Mouse (Mus musculus) lung, adult 2 months (tissue): ENCODE data around the gene Cyp2ab1. TPM values are rescaled to one million over a fixed set of nuclear protein-coding genes. Genes with fewer than 3 reads are reported as not detected.
"Not testable (repeated sequence)": the region's sequence is repeated elsewhere in the genome, so short reads cannot be mapped to it uniquely, and the experiment has no call there.

ENCODE experiments used
- DNase-seq: peaks from one replicate; pipeline ENCODE4 v3.0.0; 2022
- H3K4me1 ChIP-seq: fragments of 200-500 bp; 2 replicates; pipeline ENCODE4 v1.6.1; 2011; ENCODE audit warnings: low read length; ENCODE audit not compliant: control insufficient read depth, insufficient read depth
- H3K4me3 ChIP-seq: fragments of 200-500 bp; replicated peaks from 2 replicates; pipeline ENCODE3; 2011; ENCODE audit warnings: low read depth, mild to moderate bottlenecking, control low read depth, low read length; ENCODE audit errors: extremely low read depth
- CTCF ChIP-seq: fragments of 200-500 bp; IDR thresholded peaks from 2 replicates; pipeline ENCODE4 v1.5.1; 2011; ENCODE audit warnings: mild to moderate bottlenecking, low read length, control low read depth; ENCODE audit not compliant: insufficient read depth
- POLR2A ChIP-seq: fragments of 200-500 bp; IDR thresholded peaks from 2 replicates; pipeline ENCODE4 v1.6.1; 2011; ENCODE audit warnings: low read depth, mild to moderate bottlenecking, control low read depth, low read length, borderline replicate concordance; ENCODE audit errors: extremely low read depth
- WGBS: fragments of 180-500 bp; shearing (Covaris S2); methylation state at CpG from one replicate; pipeline ENCODE4 v1.1.7; 2018; 5-methylcytosine and 5-hydroxymethylcytosine counted together
- polyA plus RNA-seq: library from polyadenylated mRNA; depleted of rRNA; stranded (reverse); fragments of >200 nt; gene quantifications from 2 replicates; pipeline ENCODE4 v1.2.3, GENCODE M21; 2012; rRNA removed

Gene Cyp2ab1
- polyA plus RNA-seq = 3.5 and 4.4 TPM in 2 replicates

DNA sequence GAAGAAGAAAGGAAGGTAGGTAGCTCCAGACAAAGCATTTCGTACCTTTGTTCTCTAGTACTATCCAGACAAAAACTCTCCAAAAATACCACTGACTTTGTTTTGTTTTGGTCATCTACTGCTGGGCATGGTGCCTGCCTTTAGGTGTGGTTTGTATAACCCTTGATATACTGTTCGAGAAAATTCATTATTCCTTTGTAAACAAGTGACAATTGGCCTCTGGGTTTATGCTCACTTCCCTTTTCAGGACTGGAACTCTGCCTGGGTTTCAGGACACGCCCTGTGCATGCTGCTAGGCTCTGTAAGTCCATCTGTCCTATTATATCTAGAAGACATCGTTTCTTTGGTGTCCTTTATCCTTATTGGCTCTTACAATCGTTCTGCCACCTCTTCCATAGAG lies at the start of gene Cyp2ab1:
Gene Cyp2ab1 (minus strand): TSS at position 119 of the 400 bp plus-strand sequence.
- H3K4me1 ChIP-seq = peaks cover 2% of the 10 kb centered on the region; the same call in 1 of the 2 replicates
- DNase-seq = no peak
- peak within 1 kb of the TSS; percentile 17 for H3K4me3 ChIP-seq
- TF ChIP-seq CTCF (no peak), POLR2A (no peak)
- WGBS = 22% methylated on average over 5 of the region's 5 CpGs

DNA sequence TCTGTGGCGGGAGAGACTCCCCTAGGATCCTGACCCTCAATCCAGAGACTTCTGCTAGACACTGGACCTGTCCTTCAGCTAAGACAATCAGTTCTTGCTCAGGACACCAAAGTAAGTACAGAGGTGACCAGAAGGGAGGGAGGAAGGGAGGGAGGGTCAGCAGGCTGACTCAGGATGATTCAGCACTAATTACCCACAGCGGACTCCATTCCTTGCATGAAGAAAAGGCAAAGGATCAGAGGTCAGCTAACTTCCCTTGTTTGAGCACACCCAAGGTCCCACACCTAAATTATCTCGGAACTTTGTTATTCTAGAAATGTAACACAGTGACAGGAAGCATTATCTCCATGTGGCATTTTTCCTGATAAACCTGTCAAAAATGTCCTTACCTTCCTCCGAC lies 46.5 kb upstream of the Cyp2ab1 start:
- WGBS = 68% methylated on average over 4 of the region's 4 CpGs
- H3K4me1 ChIP-seq = no peaks in the 10 kb centered on the region
- H3K4me3 ChIP-seq = no peak overlapping the region
- TF ChIP-seq CTCF (no peak), POLR2A (no peak)
- DNase-seq = no peak

DNA sequence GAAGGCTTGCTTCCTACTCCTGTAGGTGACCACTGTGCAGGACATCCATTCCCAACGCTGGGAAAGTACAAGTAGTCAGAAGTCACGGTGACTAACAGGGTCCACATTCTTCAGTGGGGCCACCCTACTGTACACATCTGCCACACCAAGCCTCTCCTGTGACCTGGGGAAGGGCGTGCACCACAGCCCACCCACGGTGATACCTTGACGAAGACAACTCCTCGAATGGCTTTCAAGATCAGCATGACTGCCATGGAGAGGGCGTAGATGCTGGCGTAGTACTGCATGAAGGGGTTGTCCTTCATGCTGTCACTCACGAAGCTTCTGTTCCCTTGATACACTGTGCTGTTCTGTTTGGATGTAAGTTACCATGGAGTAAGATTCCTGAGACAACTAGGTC lies 43.0 kb upstream of the Cyp2ab1 start:
- TF ChIP-seq CTCF = no peak
- no peak for TF ChIP-seq POLR2A
- WGBS = 89% methylated on average over 9 of the region's 9 CpGs
- Histone ChIP-seq H3K4me1 (no peaks in the 10 kb centered on the region), H3K4me3 (no peak overlapping the region)
- no peak for DNase-seq

DNA sequence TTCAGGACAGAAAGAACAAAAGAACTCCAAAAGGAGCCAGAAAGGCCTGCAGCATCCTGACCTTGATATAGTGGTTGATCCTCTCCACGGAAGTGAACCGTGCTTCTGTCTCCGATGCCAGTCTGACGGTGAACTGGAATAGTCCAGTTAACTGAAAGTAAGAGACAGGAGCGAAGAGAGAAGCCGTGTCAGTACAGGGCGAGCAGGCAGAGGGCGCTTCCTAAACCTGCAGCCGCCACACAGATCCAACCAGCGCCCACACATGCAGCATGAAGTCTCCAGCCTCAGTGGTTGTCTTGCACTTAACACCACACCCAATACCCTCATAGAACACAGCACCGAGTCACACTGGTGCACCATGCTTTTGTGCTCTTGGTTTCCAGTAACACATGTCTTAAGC lies 36.9 kb upstream of the Cyp2ab1 start:
- WGBS = 91% methylated on average over 11 of the region's 11 CpGs
- TF ChIP-seq POLR2A = no peak
- TF ChIP-seq CTCF = no peak
- H3K4me1 ChIP-seq = peaks cover 2% of the 10 kb centered on the region; the same call in 1 of the 2 replicates
- no peak overlapping the region for H3K4me3 ChIP-seq
- DNase-seq = no peak

DNA sequence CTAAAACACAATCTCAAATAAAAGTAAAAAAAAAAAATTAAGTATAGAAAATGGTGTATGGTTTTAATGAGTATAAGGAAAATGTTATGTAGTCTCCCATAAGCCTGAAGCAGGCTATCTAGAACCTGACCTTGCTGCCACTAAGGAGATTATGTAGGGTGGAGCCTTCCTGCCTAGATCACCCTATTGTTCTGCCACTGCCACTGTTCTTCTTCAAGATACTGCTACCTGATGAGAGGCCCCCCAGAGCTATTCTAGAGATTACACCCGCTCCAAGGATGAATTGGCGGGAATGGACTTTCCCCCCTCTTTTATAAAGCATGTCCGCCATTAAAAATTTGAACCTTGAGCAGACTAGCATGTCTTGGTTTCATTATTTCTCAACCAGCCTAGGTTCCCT lies 36.3 kb upstream of the Cyp2ab1 start:
- WGBS = 81% methylated on average over 3 of the region's 3 CpGs
- not testable (repeated sequence) for H3K4me3 ChIP-seq, DNase-seq, H3K4me1 ChIP-seq

DNA sequence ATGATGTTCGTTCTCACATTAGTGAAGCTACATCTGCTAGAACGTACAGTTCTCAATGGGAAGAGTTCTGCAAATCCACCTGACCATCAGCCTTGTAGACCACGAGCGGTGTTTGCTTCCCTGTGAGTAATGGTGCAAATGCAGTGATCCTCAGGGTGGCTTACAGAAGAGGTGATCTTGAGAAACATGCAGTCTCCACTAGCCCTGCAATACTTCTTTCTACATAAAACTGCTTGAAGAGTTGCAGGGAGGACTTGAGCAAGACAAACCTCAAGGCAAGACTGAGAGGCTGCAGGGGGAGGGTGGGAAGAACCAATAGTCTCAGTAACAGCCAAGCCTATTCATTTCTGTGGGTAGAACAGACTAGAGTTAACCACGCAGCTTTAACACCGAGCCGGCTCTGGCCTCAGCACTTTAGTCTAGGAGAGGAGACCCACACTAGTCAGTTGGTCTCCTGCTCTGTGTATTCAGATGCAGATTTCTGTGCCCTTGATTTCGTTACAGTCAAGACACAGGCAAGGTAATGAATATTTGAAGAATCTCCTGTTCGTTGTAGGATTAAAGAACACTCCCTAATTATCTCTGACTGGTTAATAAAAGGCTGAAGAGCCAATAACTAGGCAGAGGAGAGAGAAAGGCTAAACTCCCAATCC lies 34.6 kb upstream of the Cyp2ab1 start:
- WGBS = 89% methylated on average over 9 of the region's 9 CpGs
- peaks cover 2% of the 10 kb centered on the region; the same call in 1 of the 2 replicates for H3K4me1 ChIP-seq
- DNase-seq = no peak
- no peak for TF ChIP-seq CTCF
- no peak overlapping the region for H3K4me3 ChIP-seq

DNA sequence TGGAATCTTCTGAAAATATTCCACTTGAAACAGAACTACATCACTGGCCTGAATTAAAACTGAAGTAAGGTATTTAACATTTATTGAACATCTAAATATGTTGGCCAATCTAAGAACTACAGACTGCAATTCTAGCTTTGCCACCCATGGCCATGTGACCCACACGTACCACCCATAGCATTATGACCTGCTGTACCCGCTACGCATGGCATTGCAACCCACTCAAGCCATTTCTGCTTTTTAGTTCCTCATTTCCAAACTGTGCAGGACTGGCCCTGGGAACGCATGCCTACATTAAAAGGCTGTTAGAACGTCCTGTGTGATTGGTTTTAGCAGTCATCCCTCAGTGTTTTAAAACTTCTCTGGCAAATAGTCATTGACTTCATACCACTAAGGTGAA lies 32.6 kb upstream of the Cyp2ab1 start:
- no peak for DNase-seq
- TF ChIP-seq CTCF = no peak
- no peak for TF ChIP-seq POLR2A
- H3K4me1 ChIP-seq = peaks cover 2% of the 10 kb centered on the region; the same call in 1 of the 2 replicates
- H3K4me3 ChIP-seq = no peak overlapping the region
- 88% methylated on average over 5 of the region's 5 CpGs for WGBS

DNA sequence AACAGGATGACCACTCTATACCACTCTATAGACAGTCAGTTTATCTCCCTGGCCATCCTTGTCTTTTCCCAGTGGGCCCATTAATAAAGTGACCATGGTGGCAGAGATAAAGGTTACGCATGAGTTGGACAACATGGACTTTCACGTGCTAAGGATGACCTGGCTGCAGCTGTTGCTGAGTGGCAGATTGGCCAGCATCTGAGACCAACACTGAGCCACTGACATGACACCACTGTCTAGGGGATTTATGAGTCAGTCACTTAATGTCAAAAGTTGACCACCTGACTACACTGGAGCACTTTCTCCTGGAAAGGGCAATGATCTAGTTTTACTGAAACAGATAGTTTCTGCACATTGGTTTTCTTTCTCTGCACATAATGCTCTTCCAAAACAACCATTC lies 29.6 kb upstream of the Cyp2ab1 start:
- Histone ChIP-seq H3K4me3 (no peak overlapping the region), H3K4me1 (peaks cover 2% of the 10 kb centered on the region; the same call in 1 of the 2 replicates)
- TF ChIP-seq POLR2A (no peak), CTCF (no peak)
- no peak for DNase-seq
- 83% methylated on average over 2 of the region's 2 CpGs for WGBS

DNA sequence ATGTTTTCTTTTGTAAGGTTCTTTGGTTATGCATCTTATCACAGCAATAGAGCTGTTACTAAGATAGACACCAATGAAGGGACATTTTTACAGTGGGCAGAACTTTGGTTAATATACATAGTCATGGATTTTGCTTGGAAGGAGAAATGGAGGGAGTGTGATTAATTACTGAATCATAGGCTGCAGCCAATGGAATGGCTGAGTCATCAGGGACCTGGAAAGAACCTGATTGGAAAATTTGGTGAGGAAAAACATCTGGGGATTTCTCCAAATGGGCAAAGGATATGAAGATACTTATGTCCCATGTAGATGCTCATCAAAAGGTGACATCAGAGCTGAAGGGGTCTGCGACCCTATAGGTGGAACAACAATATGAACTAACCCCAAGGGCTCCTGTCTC lies 28.8 kb upstream of the Cyp2ab1 start:
- peaks cover 2% of the 10 kb centered on the region; the same call in 1 of the 2 replicates for H3K4me1 ChIP-seq
- no peak overlapping the region for H3K4me3 ChIP-seq
- no peak for DNase-seq
- WGBS = 100% methylated on average over 1 of the region's 1 CpGs
- TF ChIP-seq CTCF (no peak), POLR2A (no peak)

DNA sequence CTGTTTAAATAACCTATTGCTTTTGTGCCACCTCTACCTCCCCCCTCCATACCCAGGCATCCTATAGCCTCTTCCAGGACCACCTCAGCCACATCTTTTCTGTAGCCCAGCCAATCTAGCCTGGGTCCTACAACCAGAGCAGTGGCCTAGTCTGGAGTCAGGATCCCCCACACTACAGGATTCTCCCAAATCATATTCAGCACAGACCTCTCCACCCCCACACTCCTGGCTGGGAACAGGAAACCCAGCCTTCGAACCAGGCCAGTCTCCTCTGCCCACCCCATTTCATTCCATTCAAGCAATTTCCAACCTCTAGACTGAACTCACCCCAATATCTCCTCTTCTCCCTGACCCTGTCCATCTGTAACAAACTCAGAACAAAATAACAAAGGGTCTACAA lies 20.3 kb upstream of the Cyp2ab1 start:
- TF ChIP-seq POLR2A = no peak
- no peak for TF ChIP-seq CTCF
- 56% methylated on average over 1 of the region's 1 CpGs for WGBS
- H3K4me3 ChIP-seq = no peak overlapping the region
- DNase-seq = no peak
- H3K4me1 ChIP-seq = no peaks in the 10 kb centered on the region

DNA sequence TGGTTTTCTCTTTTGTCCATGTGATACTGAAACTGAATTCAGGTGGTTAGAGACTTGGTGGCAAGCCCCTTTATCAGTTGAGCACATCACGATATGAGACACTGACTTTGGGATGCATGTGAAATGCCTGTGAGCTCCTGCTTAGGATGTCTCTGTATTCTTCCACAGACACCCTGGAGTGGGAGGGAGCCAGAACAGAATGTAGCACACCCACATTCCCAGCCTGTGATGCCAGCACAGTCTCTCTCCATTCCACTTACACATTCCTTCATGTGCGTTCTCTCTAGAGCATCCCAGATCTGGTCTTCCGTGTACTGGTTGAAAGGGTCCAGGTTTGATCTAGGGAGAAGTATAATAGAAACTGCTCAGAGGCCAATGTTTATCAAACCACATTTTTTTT lies 13.4 kb upstream of the Cyp2ab1 start:
- Histone ChIP-seq H3K4me3 (no peak overlapping the region), H3K4me1 (no peaks in the 10 kb centered on the region)
- WGBS = 93% methylated on average over 3 of the region's 3 CpGs
- no peak for TF ChIP-seq POLR2A
- TF ChIP-seq CTCF = no peak
- DNase-seq = no peak

DNA sequence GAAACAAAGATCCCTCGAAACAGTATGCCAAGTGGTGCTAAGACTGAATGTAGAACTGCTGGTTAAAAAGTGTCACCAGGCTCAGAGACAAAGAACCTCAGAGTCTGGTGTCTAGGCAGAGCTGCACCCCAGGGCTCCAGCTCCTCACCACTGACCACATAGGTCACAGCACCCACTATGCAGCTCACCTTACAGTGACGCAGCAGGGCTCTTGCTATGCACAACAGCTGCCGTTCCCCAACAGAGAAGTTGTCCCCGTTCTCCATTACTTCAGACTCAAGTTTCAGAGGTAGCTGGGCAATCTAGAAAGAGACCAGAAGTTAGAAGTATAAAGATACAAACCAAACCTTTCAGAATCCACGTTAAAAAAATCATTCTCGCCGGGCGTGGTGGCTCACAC lies 9.7 kb upstream of the Cyp2ab1 start:
- TF ChIP-seq CTCF (no peak), POLR2A (no peak)
- WGBS = 95% methylated on average over 8 of the region's 8 CpGs
- no peak for DNase-seq
- H3K4me3 ChIP-seq = no peak overlapping the region
- H3K4me1 ChIP-seq = no peaks in the 10 kb centered on the region
